Mouse (Mus musculus): ENCODE data around the gene Ehbp1l1.

- TF ChIP-seq POLR2A (IDR thresholded peaks at IDR 0.05; ENCODE audit: extremely low read depth, insufficient read depth, low read length) (no peak), CTCF (IDR thresholded peaks at IDR 0.05; ENCODE audit: low read depth, low read length) (no peak)
Measured at GRCm38 (mm10) chr19:5742241-5742641, 16.1 kb upstream of the Ehbp1l1 start.

Data from liver, adult 2 months (tissue).